Mouse (Mus musculus) heart, postnatal 0 days (tissue): ENCODE results near the gene Snx29. TPM values are rescaled to one million over a fixed set of nuclear protein-coding genes. Genes with fewer than 3 reads are reported as not detected.

Experiments
- ATAC-seq: fragments of 200-750 bp; cut with Nextera tagmentation; 2 replicates; pipeline ENCODE4 v1.8.0; 2017; ENCODE audit warnings: low read depth, moderate number of reproducible peaks, moderate library complexity; ENCODE audit not compliant: insufficient read depth
- DNase-seq: peaks from one replicate; pipeline ENCODE4 v3.0.0-alpha.2; 2016; ENCODE audit warnings: low spot score
- H3K27ac ChIP-seq: fragments of 300-500 bp; sonication (generic); 2 replicates; pipeline ENCODE4 v1.5.1; 2014; ENCODE audit warnings: low read depth, mild to moderate bottlenecking
- H3K27me3 ChIP-seq: fragments of 300-500 bp; sonication (generic); 2 replicates; pipeline ENCODE4 v1.6.1; 2014; ENCODE audit warnings: low read length, mixed read lengths; ENCODE audit not compliant: control insufficient read depth, insufficient read depth
- H3K36me3 ChIP-seq: fragments of 300-500 bp; sonication (generic); replicated peaks from 2 replicates; pipeline ENCODE4 v1.6.1; 2014; ENCODE audit warnings: low read length, mixed read lengths; ENCODE audit not compliant: control insufficient read depth, insufficient read depth
- H3K4me1 ChIP-seq: fragments of 300-500 bp; sonication (generic); 2 replicates; pipeline ENCODE4 v1.6.1; 2014; ENCODE audit warnings: antibody characterized with exemption; ENCODE audit not compliant: control insufficient read depth, insufficient read depth
- H3K4me2 ChIP-seq: fragments of 300-500 bp; sonication (generic); 2 replicates; pipeline ENCODE4 v1.6.1; 2014; ENCODE audit warnings: low read depth, mild to moderate bottlenecking, low read length, moderate library complexity
- H3K4me3 ChIP-seq: fragments of 300-500 bp; sonication (generic); 2 replicates; pipeline ENCODE4 v1.5.1; 2014; ENCODE audit warnings: low read depth, low read length
- H3K9ac ChIP-seq: fragments of 300-500 bp; sonication (generic); replicated peaks from 2 replicates; pipeline ENCODE4 v1.6.1; 2014; ENCODE audit warnings: low read depth, low read length, mixed read lengths
- H3K9me3 ChIP-seq: fragments of 300-500 bp; sonication (generic); replicated peaks from 2 replicates; pipeline ENCODE4 v1.6.1; 2016; ENCODE audit warnings: low read length; ENCODE audit not compliant: control insufficient read depth
- CTCF ChIP-seq: IDR thresholded peaks from 2 replicates; pipeline ENCODE4 v1.5.1; 2016; ENCODE audit warnings: antibody characterized with exemption, control low read depth, low read depth
- EP300 ChIP-seq: IDR thresholded peaks from 2 replicates; pipeline ENCODE4 v1.6.1; 2016; ENCODE audit warnings: antibody characterized with exemption, low read depth
- WGBS: fragments of 180-500 bp; shearing (Covaris S2); extraction: QIAGEN DNeasy Blood & Tissue Kit; methylation state at CpG from one replicate; pipeline ENCODE4 v1.1.7; 2014; 5-methylcytosine and 5-hydroxymethylcytosine counted together
- polyA plus RNA-seq: library from polyadenylated mRNA; unstranded; fragments of >200 nt; fragmentation: Nextera tagmentation; extraction: Ambion mirVana; gene quantifications from 2 replicates; pipeline ENCODE4 v1.2.1, GENCODE M21; 2015
- total RNA-seq: library from RNA; depleted of rRNA; stranded (reverse); fragments of >200 nt; gene quantifications from 2 replicates; pipeline ENCODE4 v1.2.3, GENCODE M21; 2014; ENCODE audit warnings: low replicate concordance

Snx29 gene
- total and polyA plus RNA-seq, 2 experiments from 2014 or later: 3.1 to 3.9 TPM

DNA sequence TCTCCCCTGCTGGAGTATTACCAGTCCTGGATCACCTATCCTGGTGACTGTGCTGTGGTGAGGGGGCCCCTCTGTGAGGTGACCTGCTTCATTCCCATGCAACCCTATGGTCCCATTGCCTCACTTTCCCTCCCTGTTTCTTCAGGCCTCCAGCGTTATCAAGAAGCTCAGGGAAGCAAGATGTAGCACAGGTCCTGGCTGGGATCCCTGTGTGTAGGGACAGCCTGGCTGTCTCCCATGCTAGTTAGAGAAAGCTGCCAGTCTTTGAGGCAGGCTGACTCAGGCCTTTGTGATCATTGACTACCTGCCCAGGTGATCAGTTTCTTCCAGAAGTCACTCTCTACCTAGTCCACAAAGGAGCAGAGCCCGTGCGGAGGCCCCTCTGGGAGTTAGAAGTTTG, 146.8 kb downstream of the Snx29 start:
- H3K4me2 ChIP-seq: no peak overlapping the region
- ATAC-seq: no peak

DNA sequence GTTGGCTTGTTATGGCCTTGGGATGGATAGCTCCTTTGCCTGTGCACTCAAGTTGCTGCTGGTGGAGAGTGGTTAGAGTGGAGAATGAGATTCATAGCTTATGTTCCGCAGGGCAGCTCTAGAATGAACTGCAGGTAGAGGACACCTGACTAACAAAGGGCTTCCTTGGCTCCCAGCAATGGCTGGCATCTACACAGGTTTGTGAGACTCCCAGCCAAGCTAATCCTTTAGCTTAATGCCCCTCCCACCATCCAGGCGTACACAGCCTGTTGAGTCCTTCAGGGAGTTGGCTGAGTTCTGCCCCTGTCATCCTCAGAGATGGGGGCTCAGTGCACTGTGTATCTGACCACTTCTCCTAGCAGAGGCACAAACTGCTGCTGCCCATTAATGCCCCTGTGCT, 148.5 kb downstream of the Snx29 start:
- H3K9ac ChIP-seq: no peak overlapping the region
- H3K36me3 ChIP-seq: no peaks in the 10 kb centered on the region
- 94% methylated on average over 2 of the region's 2 CpGs for WGBS
- H3K27ac ChIP-seq: no peak overlapping the region
- H3K27me3 ChIP-seq: no peaks in the 10 kb centered on the region
- H3K4me3 ChIP-seq: no peak overlapping the region
- no peak for TF ChIP-seq CTCF
- no peak for TF ChIP-seq EP300
- no peak overlapping the region for H3K4me2 ChIP-seq
- no peak for DNase-seq
- no peaks in the 10 kb centered on the region for H3K9me3 ChIP-seq
- peaks cover 26% of the 10 kb centered on the region for H3K4me1 ChIP-seq
- ATAC-seq: no peak

More for the DNA sequence above, 146.8 kb downstream of the Snx29 start:
- no peak for DNase-seq
- Histone ChIP-seq H3K9me3 (no peaks in the 10 kb centered on the region), H3K4me1 (peaks cover 18% of the 10 kb centered on the region), H3K4me3 (no peak overlapping the region), H3K27me3 (no peaks in the 10 kb centered on the region), H3K36me3 (no peaks in the 10 kb centered on the region), H3K9ac (no peak overlapping the region), H3K27ac (no peak overlapping the region)
- WGBS: 90% methylated on average over 3 of the region's 3 CpGs
- no peak for TF ChIP-seq EP300
- no peak for TF ChIP-seq CTCF

DNA sequence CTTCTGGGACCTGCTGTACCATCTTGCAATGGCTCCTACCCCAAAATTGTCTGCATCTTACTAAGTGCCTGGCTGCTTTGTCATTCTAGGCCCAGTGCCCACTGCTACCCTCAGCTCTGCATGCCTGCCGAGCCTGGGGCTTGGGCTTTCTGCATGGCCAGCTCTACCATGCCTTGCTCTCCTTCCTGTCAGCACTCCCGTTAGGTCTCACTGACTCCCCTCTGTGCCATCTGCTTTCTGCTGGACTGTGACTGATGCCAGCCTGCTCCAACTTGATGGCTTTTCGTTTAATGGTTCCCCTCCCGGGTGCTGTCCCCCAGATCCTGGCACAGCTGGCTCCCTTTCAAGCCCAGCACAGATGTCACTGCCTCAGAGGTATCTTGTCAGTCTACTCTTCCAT, 150.1 kb downstream of the Snx29 start:
- peaks cover 26% of the 10 kb centered on the region for H3K4me1 ChIP-seq
- no peak overlapping the region for H3K4me3 ChIP-seq
- TF ChIP-seq CTCF (no peak), EP300 (no peak)
- no peak overlapping the region for H3K4me2 ChIP-seq
- no peaks in the 10 kb centered on the region for H3K36me3 ChIP-seq
- DNase-seq (no peak), ATAC-seq (no peak)
- no peaks in the 10 kb centered on the region for H3K9me3 ChIP-seq
- H3K27me3 ChIP-seq: no peaks in the 10 kb centered on the region
- H3K9ac ChIP-seq: no peak overlapping the region
- WGBS: 46% methylated on average over 4 of the region's 4 CpGs
- H3K27ac ChIP-seq: no peak overlapping the region

DNA sequence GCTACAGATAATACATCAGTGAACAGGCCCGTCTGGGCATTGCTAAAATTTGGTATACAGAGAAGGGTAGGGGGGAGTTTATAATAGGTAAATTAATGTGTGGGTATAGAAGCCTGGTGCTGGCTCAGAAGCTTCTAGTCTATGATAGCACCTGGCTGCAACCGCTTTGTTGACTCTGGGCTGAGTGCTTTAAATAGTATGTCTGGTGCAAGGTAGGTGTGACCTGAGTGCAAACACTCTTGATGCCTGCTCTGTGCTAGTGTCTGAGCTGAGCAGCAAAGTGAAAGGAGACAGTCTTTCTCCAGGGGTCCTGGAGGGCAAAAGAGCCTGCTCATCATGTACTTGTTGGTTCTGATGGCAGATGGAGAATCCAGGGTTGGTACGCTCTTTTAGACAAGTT, 150.8 kb downstream of the Snx29 start:
- TF ChIP-seq CTCF: no peak
- no peak for TF ChIP-seq EP300
- no peak for DNase-seq
- WGBS: 61% methylated on average over 3 of the region's 3 CpGs
- Histone ChIP-seq H3K36me3 (no peaks in the 10 kb centered on the region), H3K4me3 (no peak overlapping the region), H3K4me1 (peaks cover 26% of the 10 kb centered on the region), H3K9ac (no peak overlapping the region), H3K27ac (0 out of 2 replicates have a peak overlapping the region, but pooled peaks have one; percentile 18), H3K9me3 (no peaks in the 10 kb centered on the region), H3K4me2 (no peak overlapping the region), H3K27me3 (no peaks in the 10 kb centered on the region)
- ATAC-seq: no peak

DNA sequence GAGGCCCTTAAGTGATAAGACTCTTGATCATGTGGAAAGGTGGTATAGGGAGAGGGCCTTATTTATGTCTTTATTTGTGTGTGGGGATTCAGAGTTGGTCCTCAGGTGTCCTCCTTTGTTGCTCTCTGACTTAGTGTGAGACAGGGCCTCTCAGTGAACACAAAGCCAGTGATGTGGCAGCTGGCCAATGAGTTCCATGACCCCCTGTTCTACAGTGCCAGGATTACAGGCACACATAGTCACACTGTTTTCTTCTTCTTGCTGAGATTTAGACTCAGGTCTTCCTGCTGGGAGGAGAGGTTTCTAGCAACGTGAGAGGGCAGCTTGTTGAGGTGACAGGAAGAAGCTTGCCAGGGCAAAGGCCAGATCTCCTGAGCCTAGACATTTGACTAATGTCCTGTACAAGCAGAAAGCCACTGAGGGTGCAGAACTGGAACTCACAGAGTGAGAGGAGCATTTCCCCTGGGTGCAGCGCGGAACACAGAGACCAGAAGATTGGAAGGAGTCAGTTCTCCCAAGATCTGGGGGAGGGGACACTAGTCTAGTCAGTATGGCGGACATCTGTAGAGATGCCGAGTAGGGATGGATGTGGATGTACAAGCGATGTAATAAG, 151.3 kb downstream of the Snx29 start:
- no peak for DNase-seq
- Histone ChIP-seq H3K4me2 (no peak overlapping the region), H3K4me1 (peaks cover 26% of the 10 kb centered on the region), H3K4me3 (no peak overlapping the region), H3K36me3 (no peaks in the 10 kb centered on the region), H3K27ac (0 out of 2 replicates have a peak overlapping the region, but pooled peaks have one; percentile 18), H3K27me3 (no peaks in the 10 kb centered on the region), H3K9me3 (no peaks in the 10 kb centered on the region), H3K9ac (no peak overlapping the region)
- WGBS: 70% methylated on average over 6 of the region's 6 CpGs
- no peak for ATAC-seq
- no peak for TF ChIP-seq EP300
- TF ChIP-seq CTCF: no peak
